Mouse (Mus musculus): ENCODE measurements around the gene Dohh. TPM values are rescaled to one million over a fixed set of nuclear protein-coding genes. Genes with fewer than 3 reads are reported as not detected.

The Dohh gene
- polyA plus RNA-seq, 1 experiment: 113 TPM

DNA sequence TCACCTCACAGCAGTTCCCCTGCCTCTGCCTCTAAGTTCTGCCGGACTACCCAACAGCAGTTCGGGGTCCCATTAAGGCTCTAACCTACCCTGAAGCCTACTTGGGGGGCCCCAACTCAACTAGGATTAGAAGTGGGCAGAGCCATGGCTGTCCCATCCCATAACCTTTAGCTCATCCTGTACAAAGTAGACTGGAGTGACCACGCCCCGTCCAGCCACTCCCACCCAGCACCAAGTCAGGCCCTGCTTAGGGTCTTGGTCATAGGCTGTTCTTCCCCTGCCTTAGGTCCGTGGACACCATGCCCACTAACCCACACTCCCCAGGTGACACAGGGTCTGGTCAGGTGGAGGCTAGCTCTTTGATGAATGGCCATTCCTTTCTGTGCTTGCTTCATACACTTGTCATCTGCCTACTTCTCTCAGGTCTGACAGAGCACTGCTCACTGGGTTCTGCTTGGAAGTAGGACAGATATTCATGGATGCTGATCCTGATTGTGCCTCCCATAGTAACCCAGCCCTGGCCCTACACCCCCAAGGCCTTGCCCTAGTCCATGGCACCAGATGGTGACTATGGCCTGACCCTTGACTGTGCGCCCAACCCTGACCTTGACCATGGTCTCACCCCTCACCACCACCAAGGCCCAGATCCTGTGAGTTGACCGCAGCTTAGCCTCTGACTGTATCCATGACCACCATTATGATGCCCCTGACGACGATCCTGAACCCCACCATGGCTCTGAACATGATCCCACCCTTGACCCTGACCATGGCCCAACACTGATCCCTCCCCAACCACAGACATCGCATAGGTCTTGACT lies 35.1 kb downstream of the Dohh start:
- H3K4me1 ChIP-seq (ENCODE audit: control insufficient read depth, insufficient read depth, insufficient read length, low read length): peaks cover 37% of the 10 kb centered on the region

GRCm38 (mm10) chr10:81420191-81420767 lies 36.1 kb downstream of the Dohh start:
- H3K27ac ChIP-seq (ENCODE audit: insufficient read depth, low read depth, low read length): no peak overlapping the region
- H3K4me3 ChIP-seq (ENCODE audit: low read depth, low read length): no peak overlapping the region
- H3K4me1 ChIP-seq (ENCODE audit: control insufficient read depth, insufficient read depth, insufficient read length, low read length): peaks cover 33% of the 10 kb centered on the region
- no peaks in the 10 kb centered on the region for H3K27me3 ChIP-seq (ENCODE audit: control insufficient read depth, insufficient read depth, low read length)
- 92% methylated on average over 40 of the region's 40 CpGs for WGBS
- H3K36me3 ChIP-seq (ENCODE audit: control insufficient read depth, insufficient read depth, low read length): no peaks in the 10 kb centered on the region; the same call in 1 of the 2 replicates
- no peak for TF ChIP-seq CTCF (IDR thresholded peaks at IDR 0.05; ENCODE audit: extremely low read depth, insufficient read length, insufficient replicate concordance, low read depth, low read length)
- TF ChIP-seq POLR2A (IDR thresholded peaks at IDR 0.05; ENCODE audit: low read depth, low read length): no peak

More for the DNA sequence above, 35.1 kb downstream of the Dohh start:
- Histone ChIP-seq H3K27me3 (ENCODE audit: control insufficient read depth, insufficient read depth, low read length) (no peaks in the 10 kb centered on the region), H3K27ac (ENCODE audit: insufficient read depth, low read depth, low read length) (no peak overlapping the region), H3K36me3 (ENCODE audit: control insufficient read depth, insufficient read depth, low read length) (no peaks in the 10 kb centered on the region; the same call in 1 of the 2 replicates), H3K4me3 (ENCODE audit: low read depth, low read length) (no peak overlapping the region)
- 90% methylated on average over 10 of the region's 10 CpGs for WGBS
- TF ChIP-seq CTCF (IDR thresholded peaks at IDR 0.05; ENCODE audit: extremely low read depth, insufficient read length, insufficient replicate concordance, low read depth, low read length) (no peak), POLR2A (IDR thresholded peaks at IDR 0.05; ENCODE audit: low read depth, low read length) (no peak)

DNA sequence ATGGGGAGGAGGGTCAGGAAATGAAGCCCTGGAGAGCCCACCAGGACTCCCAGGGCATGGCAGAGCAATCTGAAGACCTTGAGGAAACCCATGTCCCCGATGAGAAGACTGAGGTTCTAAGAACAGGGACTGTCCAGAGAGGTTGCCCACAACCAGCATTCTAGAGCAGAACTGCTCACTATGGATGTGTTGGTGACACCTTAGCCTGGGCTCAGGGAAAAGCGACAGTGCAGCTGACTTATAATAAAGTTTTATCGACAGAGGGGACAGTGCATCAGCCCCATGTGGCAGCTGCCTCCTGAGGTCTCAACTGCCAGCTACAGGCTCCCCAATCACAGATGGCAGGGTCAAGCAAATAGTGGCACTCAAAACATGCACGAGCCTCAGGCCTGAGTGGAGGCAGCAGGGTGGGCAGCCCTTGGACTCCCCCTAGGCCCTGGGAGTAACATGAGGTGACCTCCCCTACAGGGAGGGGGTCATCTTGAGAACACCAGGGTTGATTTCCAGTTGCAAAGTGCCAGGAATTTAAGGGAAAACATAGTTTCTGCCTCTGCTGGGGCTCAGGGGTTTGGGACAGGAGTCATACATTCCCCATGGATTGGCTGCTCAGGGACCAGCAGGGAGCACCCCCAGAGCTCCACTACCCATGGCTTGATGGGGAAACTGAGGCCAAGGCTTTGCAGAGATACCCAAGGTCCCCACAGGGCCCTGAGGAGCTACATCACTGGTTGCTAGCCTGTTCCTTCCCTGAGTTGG lies 37.0 kb downstream of the Dohh start:
- H3K27ac ChIP-seq (ENCODE audit: insufficient read depth, low read depth, low read length): no peak overlapping the region
- H3K4me1 ChIP-seq (ENCODE audit: control insufficient read depth, insufficient read depth, insufficient read length, low read length): peaks cover 35% of the 10 kb centered on the region

GRCm38 (mm10) chr10:81421797-81422100 lies 37.5 kb downstream of the Dohh start:
- Histone ChIP-seq H3K4me3 (ENCODE audit: low read depth, low read length) (no peak overlapping the region), H3K27ac (ENCODE audit: insufficient read depth, low read depth, low read length) (no peak overlapping the region), H3K27me3 (ENCODE audit: control insufficient read depth, insufficient read depth, low read length) (no peaks in the 10 kb centered on the region), H3K4me1 (ENCODE audit: control insufficient read depth, insufficient read depth, insufficient read length, low read length) (peaks cover 30% of the 10 kb centered on the region), H3K36me3 (ENCODE audit: control insufficient read depth, insufficient read depth, low read length) (no peaks in the 10 kb centered on the region; the same call in 1 of the 2 replicates)
- TF ChIP-seq CTCF (IDR thresholded peaks at IDR 0.05; ENCODE audit: extremely low read depth, insufficient read length, insufficient replicate concordance, low read depth, low read length): no peak
- no peak for TF ChIP-seq POLR2A (IDR thresholded peaks at IDR 0.05; ENCODE audit: low read depth, low read length)
- 71% methylated on average over 5 of the region's 5 CpGs for WGBS

More for the DNA sequence above, 37.0 kb downstream of the Dohh start:
- 81% methylated on average over 4 of the region's 4 CpGs for whole genome bisulfite sequencing
- H3K36me3 ChIP-seq (ENCODE audit: control insufficient read depth, insufficient read depth, low read length): no peaks in the 10 kb centered on the region; the same call in 1 of the 2 replicates
- no peak overlapping the region for H3K4me3 ChIP-seq (ENCODE audit: low read depth, low read length)
- no peaks in the 10 kb centered on the region for H3K27me3 ChIP-seq (ENCODE audit: control insufficient read depth, insufficient read depth, low read length)
- TF ChIP-seq CTCF (IDR thresholded peaks at IDR 0.05; ENCODE audit: extremely low read depth, insufficient read length, insufficient replicate concordance, low read depth, low read length) (no peak), POLR2A (IDR thresholded peaks at IDR 0.05; ENCODE audit: low read depth, low read length) (no peak)

DNA sequence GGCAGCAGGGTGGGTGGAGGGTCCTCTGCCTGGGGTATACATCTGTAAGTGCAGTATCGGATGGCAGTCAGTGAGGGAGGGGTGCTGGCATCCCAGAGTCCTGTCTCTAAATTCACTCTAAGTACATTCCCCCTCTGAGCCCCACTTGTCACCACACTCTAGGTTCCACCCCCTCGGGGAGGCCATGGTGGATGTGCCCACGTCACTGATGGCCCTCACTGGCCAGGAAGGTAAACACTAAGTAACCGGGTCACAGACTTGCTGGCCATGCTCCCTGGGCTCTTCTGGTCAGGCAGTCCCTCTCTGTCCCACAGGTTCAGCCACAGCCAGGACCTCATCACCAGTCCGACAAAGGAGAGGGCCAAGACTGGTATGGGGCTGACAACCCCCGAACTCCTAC lies 38.0 kb downstream of the Dohh start:
- H3K27me3 ChIP-seq (ENCODE audit: control insufficient read depth, insufficient read depth, low read length): no peaks in the 10 kb centered on the region
- TF ChIP-seq CTCF (IDR thresholded peaks at IDR 0.05; ENCODE audit: extremely low read depth, insufficient read length, insufficient replicate concordance, low read depth, low read length) (no peak), POLR2A (IDR thresholded peaks at IDR 0.05; ENCODE audit: low read depth, low read length) (no peak)
- no peak overlapping the region for H3K27ac ChIP-seq (ENCODE audit: insufficient read depth, low read depth, low read length)
- 75% methylated on average over 6 of the region's 6 CpGs for WGBS
- H3K4me1 ChIP-seq (ENCODE audit: control insufficient read depth, insufficient read depth, insufficient read length, low read length): peaks cover 27% of the 10 kb centered on the region
- H3K4me3 ChIP-seq (ENCODE audit: low read depth, low read length): no peak overlapping the region
- no peaks in the 10 kb centered on the region; the same call in 1 of the 2 replicates for H3K36me3 ChIP-seq (ENCODE audit: control insufficient read depth, insufficient read depth, low read length)

DNA sequence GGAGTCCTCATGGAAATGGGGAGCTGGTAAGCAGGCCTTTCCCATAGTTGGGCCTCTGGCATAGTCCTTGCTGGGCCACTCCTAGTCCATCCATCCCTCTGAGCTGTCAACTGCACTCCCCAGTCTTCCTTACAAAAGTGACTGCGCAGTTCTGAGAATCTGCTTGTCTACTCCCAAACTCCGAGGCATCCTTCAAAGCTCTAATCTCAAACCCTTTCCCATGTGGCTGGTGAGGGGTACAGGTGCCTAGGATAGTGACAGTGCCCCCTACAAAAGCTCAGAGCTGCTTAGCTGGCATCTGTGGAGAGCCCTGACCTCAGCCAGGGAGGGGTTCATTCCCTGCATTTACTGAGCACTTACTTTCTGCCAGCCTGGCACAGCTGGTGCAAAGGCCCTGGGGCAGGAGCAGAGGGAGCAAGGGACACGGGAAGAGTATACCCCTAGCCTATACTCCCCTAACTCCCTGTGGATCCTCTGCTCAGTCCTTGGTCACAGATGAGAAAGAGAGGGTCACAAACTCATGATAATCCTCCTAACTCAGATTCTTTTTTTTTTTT lies 38.5 kb downstream of the Dohh start:
- 87% methylated on average over 3 of the region's 3 CpGs for WGBS
- Histone ChIP-seq H3K36me3 (ENCODE audit: control insufficient read depth, insufficient read depth, low read length) (no peaks in the 10 kb centered on the region; the same call in 1 of the 2 replicates), H3K27ac (ENCODE audit: insufficient read depth, low read depth, low read length) (no peak overlapping the region), H3K4me3 (ENCODE audit: low read depth, low read length) (no peak overlapping the region), H3K4me1 (ENCODE audit: control insufficient read depth, insufficient read depth, insufficient read length, low read length) (peaks cover 24% of the 10 kb centered on the region), H3K27me3 (ENCODE audit: control insufficient read depth, insufficient read depth, low read length) (no peaks in the 10 kb centered on the region)
- TF ChIP-seq POLR2A (IDR thresholded peaks at IDR 0.05; ENCODE audit: low read depth, low read length): no peak
- TF ChIP-seq CTCF (IDR thresholded peaks at IDR 0.05; ENCODE audit: extremely low read depth, insufficient read length, insufficient replicate concordance, low read depth, low read length): no peak

All from small intestine, adult 2 months (tissue).